Mouse (Mus musculus) neural tube, embryonic 14.5 days (tissue): Measurements from ENCODE around the gene Mamstr. TPM values are rescaled to one million over a fixed set of nuclear protein-coding genes. Genes with fewer than 3 reads are reported as not detected.

Experiments used
- ATAC-seq: fragments of 200-750 bp; cut with Nextera tagmentation; 2 replicates; pipeline ENCODE4 v1.8.0; 2017; ENCODE audit warnings: low read depth, mild to moderate bottlenecking, moderate TSS enrichment, moderate library complexity
- H3K27ac ChIP-seq: fragments of 300-500 bp; sonication (generic); 2 replicates; pipeline ENCODE4 v1.5.1; 2014; ENCODE audit warnings: low read depth, mild to moderate bottlenecking, control low read depth, low read length, moderate library complexity, mixed read lengths
- H3K27me3 ChIP-seq: fragments of 300-500 bp; sonication (generic); 2 replicates; pipeline ENCODE4 v1.6.1; 2014; ENCODE audit warnings: low read length; ENCODE audit not compliant: control insufficient read depth, insufficient read depth
- H3K36me3 ChIP-seq: fragments of 300-500 bp; sonication (generic); 2 replicates; pipeline ENCODE4 v1.6.1; 2014; ENCODE audit warnings: low read length, mixed read lengths; ENCODE audit not compliant: control insufficient read depth, insufficient read depth
- H3K4me1 ChIP-seq: fragments of 300-500 bp; sonication (generic); 2 replicates; pipeline ENCODE4 v1.6.1; 2014; ENCODE audit warnings: low read length; ENCODE audit not compliant: control insufficient read depth, insufficient read depth
- H3K4me2 ChIP-seq: fragments of 300-500 bp; sonication (generic); 2 replicates; pipeline ENCODE4 v1.6.1; 2014; ENCODE audit warnings: mild to moderate bottlenecking, low read depth, low read length, control low read depth
- H3K4me3 ChIP-seq: fragments of 300-500 bp; sonication (generic); 2 replicates; pipeline ENCODE4 v1.5.1; 2014; ENCODE audit warnings: low read depth, low read length, control low read depth, mixed read lengths
- H3K9ac ChIP-seq: fragments of 300-500 bp; sonication (generic); replicated peaks from 2 replicates; pipeline ENCODE4 v1.6.1; 2014; ENCODE audit warnings: low read depth, mild to moderate bottlenecking, control low read depth, low read length, mixed read lengths
- H3K9me3 ChIP-seq: fragments of 300-500 bp; sonication (generic); 2 replicates; pipeline ENCODE4 v1.6.1; 2016; ENCODE audit warnings: low read length; ENCODE audit not compliant: control insufficient read depth
- WGBS: fragments of 180-500 bp; shearing (Covaris S2); extraction: QIAGEN DNeasy Blood & Tissue Kit; methylation state at CpG from one replicate; pipeline ENCODE4 v1.1.7; 2014; 5-methylcytosine and 5-hydroxymethylcytosine counted together
- polyA plus RNA-seq: library from polyadenylated mRNA; unstranded; fragments of >200 nt; fragmentation: Nextera tagmentation; extraction: Ambion mirVana; gene quantifications from 2 replicates; pipeline ENCODE4 v1.2.1, GENCODE M21; 2014

Gene Mamstr
- polyA plus RNA-seq, result 2.6 and 3.0 TPM in 2 replicates

DNA sequence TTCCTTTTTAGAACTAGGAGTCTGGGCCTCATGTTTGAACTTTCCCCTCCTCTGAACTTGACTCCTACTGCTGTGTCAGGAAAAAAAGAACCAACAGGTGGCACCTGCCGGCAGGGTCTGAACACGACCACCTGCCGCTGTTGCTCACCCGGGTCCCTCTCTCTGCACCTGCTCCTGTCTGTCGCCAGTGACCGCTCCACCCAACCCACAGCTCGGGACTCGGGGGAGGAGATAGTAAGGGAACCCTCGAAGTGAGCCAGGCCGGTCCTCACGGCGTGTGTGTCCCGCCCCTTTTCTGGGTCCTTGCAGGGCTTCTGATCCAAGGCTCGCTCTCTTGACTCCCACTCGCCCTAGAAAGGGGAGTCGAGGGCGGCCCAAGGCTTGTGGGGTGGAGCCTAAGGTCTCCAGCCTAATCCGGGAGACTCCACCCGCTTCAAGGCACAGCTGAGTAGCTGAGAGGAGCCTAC is at the start of gene Mamstr:
Gene Mamstr, plus strand, starts transcription at position 417 of the 467 bp plus-strand sequence.
- WGBS, result 35% methylated on average over 18 of the region's 19 CpGs
- no peak within 1 kb of the TSS for H3K4me3 ChIP-seq
- H3K9ac ChIP-seq, result no peak within 1 kb of the TSS
- no peaks in the 10 kb centered on the region for H3K27me3 ChIP-seq
- H3K36me3 ChIP-seq, result no peaks in the 10 kb centered on the region; the same call in 1 of the 2 replicates
- no peak for ATAC-seq
- H3K4me1 ChIP-seq, result peaks cover 15% of the 10 kb centered on the region
- H3K27ac ChIP-seq, result no peak within 1 kb of the TSS
- no peaks in the 10 kb centered on the region; the same call in 1 of the 2 replicates for H3K9me3 ChIP-seq
- H3K4me2 ChIP-seq, result no peak within 1 kb of the TSS

DNA sequence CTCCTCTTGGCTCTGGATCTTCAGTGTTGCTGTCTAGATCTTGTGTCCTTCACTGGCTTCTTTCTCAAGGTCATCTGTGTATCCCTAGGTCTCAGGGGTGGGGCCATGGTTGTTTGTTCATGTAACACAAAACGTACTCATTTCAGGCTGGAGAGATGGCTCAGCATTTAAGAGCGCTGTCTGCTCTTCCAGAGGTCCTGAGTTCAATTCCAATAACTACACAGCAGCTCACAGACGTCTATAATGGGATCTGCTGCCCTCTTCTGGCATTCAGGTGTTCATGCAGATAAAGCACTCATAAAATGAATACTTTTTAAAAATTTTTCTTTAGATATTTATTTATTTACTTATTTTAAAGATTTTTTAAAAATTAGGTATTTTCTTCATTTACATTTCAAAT is 48.9 kb upstream of the Mamstr start:
- WGBS, result 62% methylated on average over 3 of the region's 3 CpGs
- H3K4me2 ChIP-seq, result no peak overlapping the region
- H3K4me3 ChIP-seq, result no peak overlapping the region
- no peak for ATAC-seq
- H3K36me3 ChIP-seq, result no peaks in the 10 kb centered on the region
- H3K27me3 ChIP-seq, result no peaks in the 10 kb centered on the region
- no peaks in the 10 kb centered on the region for H3K9me3 ChIP-seq
- H3K4me1 ChIP-seq, result no peaks in the 10 kb centered on the region
- H3K9ac ChIP-seq, result no peak overlapping the region
- H3K27ac ChIP-seq, result no peak overlapping the region

DNA sequence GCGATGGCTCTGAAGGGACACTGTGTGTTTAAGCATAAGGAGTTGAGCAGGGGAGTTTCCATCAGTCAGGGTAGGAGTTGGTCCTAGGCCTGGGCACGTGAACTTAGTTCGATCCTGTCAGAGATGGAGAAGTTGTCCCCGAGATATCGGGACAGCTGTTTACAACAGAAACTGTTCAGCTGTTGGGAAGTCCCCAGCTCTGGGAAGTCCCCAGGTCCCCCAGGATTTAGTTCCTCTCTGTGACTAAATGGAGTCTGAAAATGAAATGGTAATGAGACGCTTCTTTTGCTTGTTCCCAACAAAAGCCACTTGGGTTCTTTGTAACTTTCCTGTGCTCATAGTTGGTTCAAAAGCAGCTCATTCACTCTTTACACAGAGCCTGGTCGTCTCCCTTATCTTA is 47.9 kb upstream of the Mamstr start:
- Histone ChIP-seq H3K4me3 (no peak overlapping the region), H3K9me3 (no peaks in the 10 kb centered on the region), H3K4me2 (no peak overlapping the region), H3K4me1 (no peaks in the 10 kb centered on the region), H3K27me3 (no peaks in the 10 kb centered on the region), H3K36me3 (no peaks in the 10 kb centered on the region), H3K9ac (no peak overlapping the region), H3K27ac (no peak overlapping the region)
- ATAC-seq, result no peak
- WGBS, result 77% methylated on average over 7 of the region's 7 CpGs

DNA sequence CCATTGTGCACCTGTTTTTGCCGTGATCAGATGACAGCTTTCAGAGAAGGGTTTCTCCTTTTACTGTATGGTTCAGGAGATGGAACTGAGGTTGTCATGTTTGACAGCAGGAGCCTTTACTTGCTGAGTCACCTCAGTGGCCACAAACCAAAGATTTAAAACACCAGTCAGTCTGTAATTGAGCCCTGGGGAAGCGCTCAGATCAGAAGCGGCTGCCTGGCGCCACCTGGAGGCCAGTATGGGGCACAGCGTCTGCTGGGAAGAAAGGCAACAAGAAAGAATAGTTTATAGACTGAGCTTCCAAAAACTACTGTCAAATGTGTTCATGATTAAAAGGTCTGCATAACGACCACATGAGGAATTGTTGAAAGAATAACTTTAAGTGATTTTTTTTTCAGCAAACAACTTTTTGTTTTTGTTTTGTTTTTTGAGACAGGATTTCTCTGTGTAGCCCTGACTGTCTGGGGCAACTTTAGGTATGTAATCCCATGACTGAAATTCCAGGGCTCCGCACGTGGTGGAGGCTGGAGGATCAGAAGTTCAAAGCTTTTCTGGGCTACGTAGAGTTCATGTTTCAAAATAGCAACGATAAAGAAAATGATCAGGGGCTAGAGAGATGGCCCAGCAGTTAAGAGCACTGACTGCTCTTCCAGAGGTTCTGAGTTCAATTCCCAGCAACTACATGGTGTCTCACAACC is 46.5 kb upstream of the Mamstr start:
- H3K9ac ChIP-seq, result no peak overlapping the region
- H3K27me3 ChIP-seq, result no peaks in the 10 kb centered on the region
- no peak overlapping the region for H3K4me3 ChIP-seq
- no peak for ATAC-seq
- no peaks in the 10 kb centered on the region for H3K36me3 ChIP-seq
- H3K9me3 ChIP-seq, result no peaks in the 10 kb centered on the region
- WGBS, result 25% methylated on average over 10 of the region's 10 CpGs
- no peak overlapping the region for H3K27ac ChIP-seq
- H3K4me1 ChIP-seq, result no peaks in the 10 kb centered on the region
- H3K4me2 ChIP-seq, result no peak overlapping the region

DNA sequence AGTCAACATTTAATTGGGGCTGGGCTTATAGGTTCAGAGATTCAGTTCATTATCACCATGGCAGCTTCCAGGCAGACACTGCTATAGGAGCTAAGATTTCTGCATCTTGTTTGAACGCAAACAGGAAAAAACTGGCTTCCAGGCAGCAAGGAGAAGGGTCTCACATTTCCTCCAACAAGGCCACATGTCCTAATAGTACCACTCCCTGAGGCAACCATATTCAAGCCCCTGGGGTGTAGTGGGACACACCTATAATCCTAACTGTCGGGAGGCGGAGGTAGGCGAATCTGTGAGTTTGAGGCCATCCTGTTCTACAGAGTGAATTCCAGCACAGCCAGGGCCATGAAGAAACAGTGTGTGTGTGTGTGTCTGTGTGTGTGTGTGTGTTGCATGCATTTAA is 44.6 kb upstream of the Mamstr start:
- no peak overlapping the region for H3K4me3 ChIP-seq
- 86% methylated on average over 4 of the region's 4 CpGs for WGBS

DNA sequence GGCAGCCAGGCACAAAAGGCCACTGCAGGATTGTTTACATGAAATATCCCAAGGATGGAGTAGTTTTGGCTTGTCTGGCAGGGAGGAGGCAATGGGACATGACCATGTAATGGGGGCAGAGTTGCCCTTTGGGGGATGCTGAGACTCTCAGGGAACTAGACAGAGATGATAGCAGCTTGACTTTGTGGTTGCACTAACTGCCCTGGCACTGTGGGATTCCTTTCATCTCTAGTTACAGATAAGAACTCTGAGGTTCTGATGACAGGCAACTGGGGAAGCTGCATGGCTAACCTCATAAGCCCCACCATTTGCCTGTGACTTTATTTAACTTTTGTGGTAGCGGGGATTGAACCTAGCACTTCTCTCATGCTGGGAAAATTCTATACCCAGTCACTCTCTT is 43.7 kb upstream of the Mamstr start:
- H3K27ac ChIP-seq, result no peak overlapping the region
- H3K4me2 ChIP-seq, result no peak overlapping the region
- no peaks in the 10 kb centered on the region for H3K27me3 ChIP-seq
- H3K9me3 ChIP-seq, result no peaks in the 10 kb centered on the region
- no peaks in the 10 kb centered on the region for H3K36me3 ChIP-seq
- ATAC-seq, result no peak
- no peak overlapping the region for H3K9ac ChIP-seq
- WGBS, result 88% methylated on average over 1 of the region's 1 CpGs
- no peaks in the 10 kb centered on the region for H3K4me1 ChIP-seq
- H3K4me3 ChIP-seq, result no peak overlapping the region

More for the DNA sequence above, 44.6 kb upstream of the Mamstr start:
- H3K9me3 ChIP-seq, result no peaks in the 10 kb centered on the region
- H3K9ac ChIP-seq, result no peak overlapping the region
- no peak for ATAC-seq
- no peak overlapping the region for H3K4me2 ChIP-seq
- H3K27ac ChIP-seq, result no peak overlapping the region
- no peaks in the 10 kb centered on the region for H3K36me3 ChIP-seq
- H3K27me3 ChIP-seq, result no peaks in the 10 kb centered on the region
- H3K4me1 ChIP-seq, result no peaks in the 10 kb centered on the region

DNA sequence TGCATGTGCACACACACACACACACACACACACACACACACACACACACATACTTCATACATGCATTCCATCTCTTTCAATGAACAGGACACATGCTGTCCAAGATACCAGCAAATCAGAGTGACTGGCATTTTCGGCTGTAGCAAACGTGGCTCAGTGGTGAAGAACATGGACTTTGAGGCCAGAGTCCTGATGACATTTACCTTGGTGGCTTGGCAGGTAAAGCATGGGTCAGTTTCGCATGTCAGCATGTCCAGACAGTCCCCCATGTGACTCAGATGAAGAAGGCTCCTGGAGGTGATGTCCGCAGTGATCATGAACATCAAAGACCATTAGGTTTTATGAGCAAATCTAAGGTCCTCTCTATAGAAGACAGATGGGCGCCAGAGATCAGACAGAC is 42.8 kb upstream of the Mamstr start:
- ATAC-seq, result no peak
- Histone ChIP-seq H3K27me3 (no peaks in the 10 kb centered on the region), H3K27ac (no peak overlapping the region), H3K4me2 (no peak overlapping the region), H3K4me1 (no peaks in the 10 kb centered on the region), H3K36me3 (no peaks in the 10 kb centered on the region), H3K4me3 (no peak overlapping the region), H3K9me3 (no peaks in the 10 kb centered on the region), H3K9ac (no peak overlapping the region)
- 92% methylated on average over 5 of the region's 5 CpGs for WGBS

DNA sequence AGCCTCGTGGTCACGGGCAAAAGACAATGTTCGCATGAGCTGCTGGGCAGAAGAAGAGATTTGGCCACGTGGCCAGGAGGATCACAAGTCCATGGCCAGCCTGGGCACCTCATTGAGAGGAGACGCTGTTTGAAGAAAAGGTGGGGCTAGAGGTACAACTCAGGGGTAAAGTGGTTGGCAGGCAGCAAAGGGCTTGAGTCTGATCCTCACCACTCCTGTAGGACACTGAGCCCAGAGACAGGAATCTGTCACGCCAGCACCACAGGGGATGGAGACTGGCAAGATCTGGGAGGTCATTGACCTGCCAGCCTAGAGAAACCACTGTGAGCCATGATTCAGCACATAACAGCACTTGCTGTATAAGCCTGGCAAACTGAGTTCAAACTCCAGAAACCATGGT is 42.2 kb upstream of the Mamstr start:
- Histone ChIP-seq H3K36me3 (no peaks in the 10 kb centered on the region), H3K27ac (no peak overlapping the region), H3K9me3 (no peaks in the 10 kb centered on the region), H3K9ac (no peak overlapping the region), H3K4me3 (no peak overlapping the region), H3K4me1 (no peaks in the 10 kb centered on the region), H3K4me2 (no peak overlapping the region), H3K27me3 (no peaks in the 10 kb centered on the region)
- ATAC-seq, result no peak
- 87% methylated on average over 6 of the region's 6 CpGs for WGBS

DNA sequence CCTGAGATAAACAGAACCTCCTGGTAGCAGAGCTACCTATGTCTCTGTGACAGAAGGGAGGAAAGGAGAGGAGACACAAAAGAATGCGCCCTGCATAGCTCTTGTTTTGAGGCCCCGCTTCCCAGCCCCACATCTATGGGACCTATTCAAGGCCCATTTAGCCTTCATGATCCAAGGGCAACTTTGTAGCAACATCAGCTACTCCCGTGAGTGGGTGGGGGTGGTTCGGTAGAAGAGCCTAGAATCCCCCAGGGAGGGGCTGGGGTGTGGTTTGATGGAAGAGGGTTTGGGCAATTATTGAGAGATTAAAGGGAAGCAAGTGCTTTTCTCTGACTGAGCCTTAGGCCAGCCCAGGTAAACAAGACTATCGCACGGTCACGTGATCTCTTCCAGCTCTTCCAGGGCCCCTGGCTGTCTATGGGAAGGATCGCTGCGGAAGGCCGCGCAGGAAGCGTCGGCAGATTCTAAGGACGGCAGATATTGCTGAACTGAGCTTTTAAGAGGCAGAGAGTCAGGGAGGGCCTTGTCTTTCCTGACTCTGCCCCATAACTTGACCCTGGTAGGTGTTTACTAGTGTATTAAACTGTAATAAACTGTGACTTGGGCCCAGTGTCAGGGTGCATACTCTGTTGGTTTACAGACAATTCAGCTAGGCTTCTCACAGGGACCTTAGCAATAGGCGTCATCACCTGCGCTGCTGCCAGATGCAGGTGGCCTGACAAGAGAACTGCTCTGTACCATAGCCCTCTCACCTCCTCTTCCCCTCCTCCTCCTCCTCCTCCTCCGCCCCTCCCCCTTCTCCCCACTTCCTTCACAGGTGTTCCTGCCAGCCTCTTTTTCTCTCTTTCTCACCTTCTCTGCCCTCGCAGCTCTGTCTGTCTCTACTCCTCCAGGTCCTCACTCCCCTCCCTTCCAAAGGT is 40.6 kb upstream of the Mamstr start:
- H3K27ac ChIP-seq, result no peak overlapping the region
- no peaks in the 10 kb centered on the region for H3K9me3 ChIP-seq
- no peaks in the 10 kb centered on the region for H3K27me3 ChIP-seq
- no peaks in the 10 kb centered on the region for H3K4me1 ChIP-seq
- H3K4me3 ChIP-seq, result no peak overlapping the region
- 50% methylated on average over 18 of the region's 18 CpGs for WGBS
- no peak overlapping the region for H3K4me2 ChIP-seq
- ATAC-seq, result no peak
- no peak overlapping the region for H3K9ac ChIP-seq
- H3K36me3 ChIP-seq, result no peaks in the 10 kb centered on the region
